Mouse (Mus musculus): Measurements from ENCODE around the gene Cdt1.

Cdt1 gene

DNA sequence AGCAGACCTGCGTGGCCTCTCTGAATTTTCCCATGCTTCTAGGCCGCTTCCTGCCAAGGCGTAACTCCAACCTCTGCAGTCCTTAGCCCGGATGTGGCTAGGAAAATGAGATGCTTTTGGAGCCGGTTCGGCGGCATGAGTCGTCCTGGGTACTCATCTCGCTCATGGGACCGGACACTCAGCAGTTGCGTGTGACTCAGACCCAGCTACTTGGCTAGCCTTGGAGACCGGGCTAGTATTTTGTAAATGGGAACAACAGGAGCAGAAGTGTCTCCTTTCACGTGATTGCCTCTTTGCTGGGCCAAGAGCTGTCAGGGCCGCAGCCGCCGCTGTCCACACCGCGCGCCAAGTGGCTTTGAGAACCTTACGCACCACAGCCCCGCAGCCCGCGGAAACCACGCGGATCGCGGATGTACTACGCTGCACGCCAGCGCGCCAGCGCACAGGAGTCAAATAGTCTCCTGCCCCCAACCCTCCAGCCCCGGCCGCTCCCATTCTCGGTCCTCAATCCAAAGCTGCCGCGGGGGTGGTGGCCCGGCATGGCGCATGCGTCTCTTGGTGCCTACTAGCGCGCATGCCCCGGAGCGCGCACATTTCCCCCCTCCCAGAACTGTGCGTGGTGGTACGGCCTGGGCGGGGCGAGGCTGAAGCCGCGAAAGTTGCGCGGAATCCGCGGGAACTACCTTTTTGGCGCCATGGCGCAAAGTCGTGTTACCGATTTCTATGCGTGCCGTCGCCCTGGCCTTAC is at the start of gene Cdt1:
TSS of gene Cdt1 (plus strand) at position 655 of the 748 bp plus-strand sequence.
- peak; percentile 94 to 96 for DNase-seq

GRCm38 (mm10) chr8:122520611-122521010 is 47.2 kb upstream of the Cdt1 start:
- no peak for DNase-seq

- no peak for DNase-seq
Measured at GRCm38 (mm10) chr8:122522796-122523651, 44.8 kb upstream of the Cdt1 start.

DNA sequence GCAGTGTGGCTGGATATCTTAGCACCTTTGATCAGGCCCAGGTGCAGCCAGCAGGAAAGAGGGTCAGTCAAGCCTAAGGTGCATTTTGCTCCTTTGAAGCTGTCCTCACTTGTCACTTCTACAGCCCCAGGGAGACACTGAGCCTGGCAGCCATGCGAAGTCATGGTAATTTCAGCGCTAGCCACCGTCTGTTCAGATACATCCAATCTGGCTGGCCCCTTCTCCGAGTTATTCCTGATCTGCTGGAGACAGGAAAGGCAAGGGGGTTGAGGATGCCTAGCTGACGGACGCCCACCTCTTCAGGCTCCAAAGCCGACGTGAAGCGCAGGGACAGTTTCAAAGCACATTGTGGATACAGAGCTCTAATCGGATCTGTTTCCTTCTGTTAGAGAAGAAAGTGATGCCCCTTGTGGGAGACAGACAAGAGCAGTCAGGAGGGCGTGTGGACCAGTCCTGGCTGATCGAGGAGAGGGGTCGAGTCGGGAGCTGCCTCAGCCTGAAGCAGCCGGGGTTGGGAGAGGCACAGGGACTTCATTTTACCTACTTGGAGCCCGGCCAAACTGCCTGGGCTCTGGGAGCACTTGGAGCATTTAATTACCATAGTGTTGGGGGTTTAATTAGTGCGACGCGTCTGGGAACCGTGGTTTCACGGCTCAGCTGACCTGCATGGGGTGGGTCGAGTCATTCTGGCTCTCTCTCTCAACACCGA is 44.0 kb upstream of the Cdt1 start:
- no peak for DNase-seq

DNA sequence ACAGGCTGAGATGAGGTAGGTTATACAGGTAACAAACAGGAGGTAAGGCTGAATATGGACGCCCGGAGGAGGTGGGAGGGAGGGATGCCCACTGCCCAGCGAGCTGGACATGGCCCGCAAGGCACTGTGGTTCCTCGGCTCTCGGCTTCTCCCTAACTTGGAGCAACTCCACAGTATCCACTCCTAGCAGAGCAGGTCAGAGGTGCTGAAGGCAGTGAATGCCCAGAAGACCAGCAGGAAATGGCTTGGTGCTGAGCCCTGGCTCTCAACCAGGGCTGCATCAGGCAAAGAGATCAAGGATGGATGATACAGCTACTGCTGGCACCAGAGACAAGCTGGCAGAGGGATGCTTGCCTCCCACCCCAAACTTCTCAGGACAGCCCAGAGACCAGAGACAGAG is 43.3 kb upstream of the Cdt1 start:
- no peak for DNase-seq

DNA sequence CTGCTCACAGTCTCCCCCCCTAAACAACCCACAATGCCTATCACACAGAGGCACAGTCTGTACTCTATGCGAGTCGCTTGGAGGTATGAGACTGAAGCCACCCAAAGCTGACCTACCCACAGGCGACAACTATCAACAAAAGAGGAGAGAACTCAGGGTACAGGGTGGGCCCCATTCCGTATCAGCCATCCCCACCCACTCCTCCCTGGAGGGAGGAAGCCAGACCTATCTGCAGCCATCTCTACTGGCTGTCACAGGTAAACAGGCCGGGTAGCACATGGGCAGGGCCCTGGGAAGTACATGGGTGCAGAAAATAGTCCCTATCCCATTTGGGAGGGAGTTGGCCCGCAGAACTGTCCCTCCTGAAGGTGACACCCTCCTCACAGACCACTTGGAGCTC is 42.8 kb upstream of the Cdt1 start:
- no peak for DNase-seq

DNA sequence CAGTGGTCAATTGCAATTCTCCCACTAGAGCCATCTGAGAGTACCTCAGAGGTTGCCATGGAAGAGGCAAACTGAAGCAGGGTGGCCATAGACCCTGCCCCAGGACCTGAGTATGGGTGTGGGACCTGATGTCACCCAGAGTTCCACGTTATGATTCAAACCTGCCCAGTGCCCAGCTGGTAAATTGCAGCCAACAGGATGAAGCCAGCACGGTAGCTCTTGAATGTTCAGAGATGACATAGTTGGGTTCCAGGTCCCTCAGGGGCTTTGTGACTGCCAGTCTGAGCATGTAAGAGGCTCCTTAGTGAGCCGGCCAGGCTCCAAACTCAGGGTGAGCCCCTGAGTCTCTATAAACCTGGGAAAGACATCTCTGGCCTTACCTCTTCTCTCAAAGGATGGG is 41.7 kb upstream of the Cdt1 start:
- DNase-seq, result no peak

DNA sequence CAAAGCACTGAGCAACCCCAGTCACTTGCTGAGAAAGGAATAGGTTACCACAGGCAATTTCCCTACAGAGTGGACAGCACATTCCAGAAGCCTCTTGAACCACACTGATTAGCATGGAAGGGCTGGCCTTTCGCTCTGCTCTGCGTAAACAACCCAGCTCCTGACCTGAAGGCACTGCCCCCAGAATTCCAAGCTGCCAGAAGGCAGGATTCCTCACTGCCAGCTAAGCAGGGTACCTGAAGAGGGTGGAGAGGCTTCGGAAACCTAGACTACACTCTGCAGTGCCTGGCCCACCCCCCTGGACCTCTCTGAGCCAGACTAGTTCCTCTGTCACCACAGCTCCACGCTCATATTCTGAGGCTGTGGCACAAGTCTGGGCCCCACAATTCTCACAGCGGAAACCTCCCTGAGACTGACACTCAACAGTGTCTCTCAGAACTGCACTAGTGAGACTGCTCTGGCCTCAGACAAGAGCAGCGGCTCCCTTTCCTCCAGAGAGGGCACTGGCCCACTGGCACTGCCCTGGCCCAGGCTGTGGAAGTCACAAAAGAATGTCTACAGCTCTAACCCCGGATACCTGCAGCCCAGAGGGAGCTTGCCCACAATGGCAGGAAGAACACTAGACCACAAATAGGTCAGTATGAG is 41.2 kb upstream of the Cdt1 start:
- no peak for DNase-seq

DNA sequence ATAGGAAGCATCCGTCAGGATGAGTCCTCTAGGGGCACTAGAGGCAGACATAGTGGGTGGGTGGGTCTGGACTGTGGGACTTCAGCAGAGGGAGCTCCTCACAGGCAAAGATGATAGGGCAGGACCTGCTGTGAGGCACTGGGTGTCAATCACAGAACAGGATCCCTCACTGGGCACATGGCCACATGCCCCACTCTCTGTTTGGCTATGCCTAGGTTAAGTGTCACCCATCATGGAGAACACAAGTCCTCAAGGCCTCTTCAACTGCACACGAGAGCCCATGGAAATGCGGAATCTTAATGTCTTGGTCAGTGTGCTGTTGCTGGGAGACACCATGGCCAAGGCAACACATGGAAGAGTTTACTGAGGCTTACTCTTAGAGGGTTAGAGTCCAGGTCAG is 39.9 kb upstream of the Cdt1 start:
- no peak for DNase-seq

- no peak for DNase-seq
Measured at GRCm38 (mm10) chr8:122529159-122529558, 38.7 kb upstream of the Cdt1 start.

DNA sequence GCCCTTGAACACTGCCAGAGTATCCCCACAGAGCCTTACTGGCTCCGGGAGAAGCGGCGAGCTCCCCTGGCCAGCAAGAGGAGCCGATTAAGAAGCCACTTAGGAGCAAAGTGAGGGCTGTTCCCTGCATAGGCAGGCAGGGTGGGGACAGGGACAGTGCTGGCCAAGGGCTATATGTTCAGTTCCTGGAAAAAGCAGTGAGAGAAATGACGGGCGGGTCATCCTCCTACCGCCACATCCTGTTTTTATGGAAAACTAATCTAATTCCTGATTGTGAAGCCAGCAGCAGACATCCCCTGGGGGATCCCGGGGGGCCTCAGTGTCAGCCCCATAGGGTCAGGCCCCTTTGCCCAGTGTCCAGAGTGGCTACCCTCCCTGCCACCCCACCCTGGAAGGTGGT is 36.5 kb upstream of the Cdt1 start:
- DNase-seq, result no peak

DNA sequence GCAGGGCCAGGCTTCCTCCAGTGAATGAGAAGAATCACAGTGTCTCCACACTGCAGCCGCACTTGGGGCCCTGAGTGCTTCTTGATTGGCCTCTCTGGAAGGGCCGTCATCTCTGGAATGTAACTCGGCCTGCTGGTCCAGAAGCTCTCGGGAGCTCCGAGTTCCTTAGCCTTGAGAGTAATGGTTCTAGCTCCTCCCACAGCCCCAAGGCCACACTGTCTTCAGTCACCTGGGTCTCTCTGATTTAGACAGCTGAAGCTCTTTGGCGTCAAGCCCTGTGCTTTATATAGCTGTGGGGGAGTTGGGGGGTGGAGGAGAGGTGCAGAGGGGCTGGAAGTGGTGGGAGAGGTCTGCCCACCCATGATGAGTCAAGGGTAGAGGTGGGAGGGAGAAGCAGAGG is 30.8 kb upstream of the Cdt1 start:
- no peak for DNase-seq

- DNase-seq, result no peak
Measured at GRCm38 (mm10) chr8:122537812-122538211, 30.0 kb upstream of the Cdt1 start.

GRCm38 (mm10) chr8:122538310-122539076 is 29.3 kb upstream of the Cdt1 start:
- no peak for DNase-seq

DNA sequence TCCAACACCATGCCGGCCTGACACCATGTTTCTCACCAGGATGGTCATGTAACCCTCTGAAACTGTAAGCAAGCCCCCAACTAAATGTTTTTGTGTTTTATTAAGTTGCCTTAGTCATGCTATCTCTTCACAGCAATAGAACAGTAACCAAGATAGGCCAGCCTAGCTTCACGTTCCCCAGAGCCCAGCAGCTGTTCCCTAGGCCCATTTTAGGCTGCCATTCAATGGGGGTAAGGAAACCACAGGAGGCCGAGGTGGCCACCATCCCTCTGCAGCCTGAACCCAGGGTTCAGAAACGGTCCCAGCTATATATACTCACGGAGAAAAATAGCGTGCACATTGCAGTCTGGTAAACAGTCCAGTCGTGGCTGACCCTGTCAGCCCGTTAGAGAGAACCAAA is 23.7 kb upstream of the Cdt1 start:
- DNase-seq, result no peak

GRCm38 (mm10) chr8:122546066-122546755 is 21.6 kb upstream of the Cdt1 start:
- DNase-seq, result no peak

DNA sequence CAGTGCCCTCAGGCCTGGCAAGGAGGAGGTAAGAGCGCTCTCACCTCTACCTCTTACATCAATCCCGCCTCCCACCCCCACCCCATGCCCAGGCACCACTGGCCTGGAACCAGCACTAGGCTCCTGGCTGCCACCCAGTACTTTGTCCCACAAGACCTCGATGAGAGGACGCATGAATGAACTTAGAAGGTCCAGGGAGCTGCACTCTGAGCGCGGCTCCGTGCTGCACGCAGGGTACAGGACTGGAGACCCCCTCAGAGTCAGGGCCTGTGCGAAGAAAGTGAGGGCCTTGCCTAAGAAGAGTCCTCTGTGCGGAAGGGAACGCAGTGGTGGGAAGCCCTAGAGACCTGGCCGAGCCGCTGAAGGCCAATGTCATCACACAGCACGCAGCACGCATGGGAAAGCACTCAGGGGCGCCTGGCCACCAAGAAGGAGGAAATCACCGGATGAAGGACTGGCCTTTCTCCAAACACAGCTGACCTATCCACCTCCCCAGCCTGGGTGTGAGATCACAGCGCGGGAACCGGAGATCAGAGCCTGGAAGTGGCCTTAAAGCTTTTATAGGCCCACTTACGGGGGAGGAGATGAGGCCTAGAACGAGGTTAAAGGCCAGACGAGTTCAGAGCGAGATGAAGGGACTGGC is 20.9 kb upstream of the Cdt1 start:
- no peak for DNase-seq

GRCm38 (mm10) chr8:122547815-122548214 is 20.0 kb upstream of the Cdt1 start:
- DNase-seq, result peak; percentile 44 to 65

GRCm38 (mm10) chr8:122548331-122548730 is 19.5 kb upstream of the Cdt1 start:
- peak; percentile 28 to 32 for DNase-seq

GRCm38 (mm10) chr8:122548891-122549439 is 18.9 kb upstream of the Cdt1 start:
- DNase-seq, result no peak
